Comparison of ENCODE assay signal across 8 mouse cellular contexts in the genomic region with DNA sequence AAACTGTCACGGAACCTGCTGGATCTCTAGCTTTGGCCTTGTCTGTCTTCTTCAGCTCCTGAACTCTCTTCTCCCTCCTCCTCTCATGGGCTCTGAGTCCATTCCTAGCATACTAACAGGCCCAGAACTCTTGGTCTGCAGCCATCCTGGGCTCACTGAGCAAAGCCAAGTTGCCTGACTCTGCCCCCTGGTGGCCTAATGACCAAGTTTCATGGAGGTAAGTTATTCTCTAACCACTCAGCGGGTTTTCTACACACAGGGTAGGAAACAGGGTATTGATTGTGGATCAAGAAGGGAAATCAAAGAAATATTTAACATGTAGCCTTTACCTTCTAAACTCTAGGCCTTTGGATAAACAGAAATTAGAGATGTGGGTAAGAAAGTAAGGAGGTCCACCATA. TPM values are rescaled to one million over a fixed set of nuclear protein-coding genes. Genes with fewer than 3 reads are reported as not detected.
A peak's percentile ranks its signal among the peaks of the same experiment; 100 is the strongest.
DNase-seq lines count a peak whose midpoint lies in the region; ATAC-seq and TF ChIP-seq lines count a peak whose summit lies in the region.

A gene (plus strand): TSS at position 21 of the 400 bp plus-strand sequence.

- DNase-seq in hindbrain, embryonic 10.5 days (ENCODE audit: low spot score), result peak; percentile 81
- peak; percentile 91 for DNase-seq in embryo, embryonic 10.5 days (ENCODE audit: low spot score)
- DNase-seq in gastrocnemius, postnatal 36 days, result peak; percentile 76 to 84
- peak; percentile 74 to 75 for DNase-seq in left cerebral cortex, postnatal 25 days (ENCODE audit: low spot score in 2 of 2)

- H3K9ac ChIP-seq in hindbrain, embryonic 12.5 days, result no peak within 1 kb of the TSS
- no peak within 1 kb of the TSS for H3K9ac ChIP-seq in intestine, postnatal 0 days (ENCODE audit: low read depth, low read length)
- H3K9ac ChIP-seq in midbrain, embryonic 12.5 days (replicated peaks), result no peak within 1 kb of the TSS

- no peaks in the 10 kb centered on the region for H3K4me1 ChIP-seq in hindbrain, embryonic 10.5 days (replicated peaks)
- H3K4me1 ChIP-seq in hindbrain, embryonic 12.5 days, result no peaks in the 10 kb centered on the region
- H3K4me1 ChIP-seq in intestine, postnatal 0 days (replicated peaks; ENCODE audit: control insufficient read depth, insufficient read depth, low read length), result no peaks in the 10 kb centered on the region; the same call in 1 of the 2 replicates
- no peaks in the 10 kb centered on the region for H3K4me1 ChIP-seq in midbrain, embryonic 12.5 days
- peaks cover 3% of the 10 kb centered on the region; the same call in 1 of the 2 replicates for H3K4me1 ChIP-seq in small intestine, adult 2 months (ENCODE audit: control insufficient read depth, insufficient read depth, insufficient read length, low read length)

- H3K27ac ChIP-seq in hindbrain, embryonic 10.5 days, result no peak within 1 kb of the TSS
- H3K27ac ChIP-seq in hindbrain, embryonic 12.5 days, result no peak within 1 kb of the TSS
- H3K27ac ChIP-seq in intestine, postnatal 0 days (ENCODE audit: low read depth, low read length), result no peak within 1 kb of the TSS
- no peak within 1 kb of the TSS for H3K27ac ChIP-seq in midbrain, embryonic 12.5 days (replicated peaks)
- H3K27ac ChIP-seq in small intestine, adult 2 months (ENCODE audit: insufficient read depth, low read depth, low read length), result no peak within 1 kb of the TSS

- TF ChIP-seq POLR2A in small intestine, adult 2 months (IDR thresholded peaks at IDR 0.05; ENCODE audit: low read depth, low read length), result no peak

- no peak within 1 kb of the TSS for H3K4me3 ChIP-seq in hindbrain, embryonic 10.5 days
- H3K4me3 ChIP-seq in hindbrain, embryonic 12.5 days, result no peak within 1 kb of the TSS
- no peak within 1 kb of the TSS for H3K4me3 ChIP-seq in intestine, postnatal 0 days (ENCODE audit: low read depth, low read length)
- no peak within 1 kb of the TSS for H3K4me3 ChIP-seq in midbrain, embryonic 12.5 days
- no peak within 1 kb of the TSS for H3K4me3 ChIP-seq in small intestine, adult 2 months (ENCODE audit: low read depth, low read length)

- intact Hi-C loops in gastrocnemius, postnatal 36 days (cut with DNase I), result no loop called here
- intact Hi-C loops in left cerebral cortex, postnatal 25 days (cut with DNase I), result loop anchor here (1.0 to 2.0 kb wide), 2 partner anchors 42 to 90 kb away; a partner anchor contains a TSS

- H3K27me3 ChIP-seq in hindbrain, embryonic 10.5 days (ENCODE audit: insufficient read depth, poor library complexity, severe bottlenecking), result no peaks in the 10 kb centered on the region
- no peaks in the 10 kb centered on the region for H3K27me3 ChIP-seq in hindbrain, embryonic 12.5 days
- no peaks in the 10 kb centered on the region for H3K27me3 ChIP-seq in intestine, postnatal 0 days (replicated peaks; ENCODE audit: control insufficient read depth, insufficient read depth, low read length)
- no peaks in the 10 kb centered on the region for H3K27me3 ChIP-seq in midbrain, embryonic 12.5 days
- H3K27me3 ChIP-seq in small intestine, adult 2 months (ENCODE audit: control insufficient read depth, insufficient read depth, low read length), result no peaks in the 10 kb centered on the region

- 43% methylated on average over 2 of the region's 2 CpGs for WGBS in hindbrain, embryonic 10.5 days
- 49% methylated on average over 2 of the region's 2 CpGs for WGBS in hindbrain, embryonic 12.5 days
- WGBS in intestine, postnatal 0 days, result 32% methylated on average over 2 of the region's 2 CpGs
- WGBS in midbrain, embryonic 12.5 days, result 43% methylated on average over 2 of the region's 2 CpGs
- 39% methylated on average over 2 of the region's 2 CpGs for WGBS in small intestine, adult 2 months

- no peak within 1 kb of the TSS for H3K4me2 ChIP-seq in hindbrain, embryonic 12.5 days (replicated peaks)
- no peak within 1 kb of the TSS for H3K4me2 ChIP-seq in intestine, postnatal 0 days (replicated peaks; ENCODE audit: low read depth)
- H3K4me2 ChIP-seq in midbrain, embryonic 12.5 days (replicated peaks), result no peak within 1 kb of the TSS

- no peaks in the 10 kb centered on the region for H3K9me3 ChIP-seq in hindbrain, embryonic 10.5 days
- H3K9me3 ChIP-seq in hindbrain, embryonic 12.5 days (replicated peaks), result no peaks in the 10 kb centered on the region
- no peaks in the 10 kb centered on the region for H3K9me3 ChIP-seq in intestine, postnatal 0 days (ENCODE audit: control insufficient read depth)
- H3K9me3 ChIP-seq in midbrain, embryonic 12.5 days, result no peaks in the 10 kb centered on the region

- peak; percentile 96 for TF ChIP-seq CTCF in intestine, postnatal 0 days (IDR thresholded peaks at IDR 0.05; ENCODE audit: low read depth)
- peak; percentile 86; the same call in 1 of the 2 replicates for TF ChIP-seq CTCF in small intestine, adult 2 months (IDR thresholded peaks at IDR 0.05; ENCODE audit: extremely low read depth, insufficient read length, insufficient replicate concordance, low read depth, low read length)

- no peaks in the 10 kb centered on the region; the same call in 1 of the 2 replicates for H3K36me3 ChIP-seq in hindbrain, embryonic 10.5 days
- no peaks in the 10 kb centered on the region for H3K36me3 ChIP-seq in hindbrain, embryonic 12.5 days
- H3K36me3 ChIP-seq in intestine, postnatal 0 days (ENCODE audit: control insufficient read depth, insufficient read depth), result no peaks in the 10 kb centered on the region
- no peaks in the 10 kb centered on the region for H3K36me3 ChIP-seq in midbrain, embryonic 12.5 days
- no peaks in the 10 kb centered on the region for H3K36me3 ChIP-seq in small intestine, adult 2 months (ENCODE audit: control insufficient read depth, insufficient read depth, low read length)

- no peak for ATAC-seq in hindbrain, embryonic 12.5 days (ENCODE audit: low FRiP score)
- ATAC-seq in intestine, postnatal 0 days, result peak; percentile 48; the same call in 1 of the 2 replicates
- ATAC-seq in midbrain, embryonic 12.5 days (ENCODE audit: low FRiP score, low read depth), result peak; percentile 74

RNA-seq across cellular contexts. Expression of the gene that starts here (rescaled TPM):
- 0.09 TPM in 1 of 2 replicates, not detected in the other for polyA plus RNA-seq in hindbrain, embryonic 10.5 days (2016; fragmentation: Nextera tagmentation; extraction: Ambion mirVana)
- not detected in 2 replicates for polyA plus RNA-seq in hindbrain, embryonic 12.5 days (2016; fragmentation: Nextera tagmentation; extraction: Ambion mirVana)
- total RNA-seq in gastrocnemius, postnatal 36 days (2021), result not detected
- polyA plus RNA-seq in intestine, postnatal 0 days (2015; fragmentation: Nextera tagmentation; extraction: Ambion mirVana), result 0.10 TPM in 1 of 2 replicates, not detected in the other
- not detected for total RNA-seq in left cerebral cortex, postnatal 25 days (2021)
- polyA plus RNA-seq in midbrain, embryonic 12.5 days (2016; fragmentation: Nextera tagmentation; extraction: Ambion mirVana), result not detected in 2 replicates
- polyA plus RNA-seq in small intestine, adult 2 months (2012; rRNA removed), result 0.10 TPM in 1 of 2 replicates, not detected in the other

Comparison
In these comparisons a context has a peak if more than half of its experiments do, and no peak if none do; other contexts are left out.
1. Peak in DNase-seq in hindbrain, embryonic 10.5 days; RNA of the gene not detected or under 1 TPM.
2. Peak in DNase-seq in gastrocnemius, postnatal 36 days; RNA of the gene not detected or under 1 TPM.
3. Peak in ATAC-seq in intestine, postnatal 0 days; RNA of the gene not detected or under 1 TPM.
4. Peak in DNase-seq in left cerebral cortex, postnatal 25 days; RNA of the gene not detected or under 1 TPM.
5. Peak in ATAC-seq in midbrain, embryonic 12.5 days; RNA of the gene not detected or under 1 TPM.